Mouse (Mus musculus) lung, postnatal 14 days (tissue): Measurements from ENCODE around the gene Baz1a.
"Not testable (repeated sequence)": the region's sequence is repeated elsewhere in the genome, so short reads cannot be mapped to it uniquely, and the experiment has no call there.

Experiments
- DNase-seq: peaks from one replicate; pipeline ENCODE4 v3.0.0; 2021

Baz1a gene

GRCm38 (mm10) chr12:55006071-55006470 is 8.1 kb downstream of the Baz1a start:
- no peak for DNase-seq

DNA sequence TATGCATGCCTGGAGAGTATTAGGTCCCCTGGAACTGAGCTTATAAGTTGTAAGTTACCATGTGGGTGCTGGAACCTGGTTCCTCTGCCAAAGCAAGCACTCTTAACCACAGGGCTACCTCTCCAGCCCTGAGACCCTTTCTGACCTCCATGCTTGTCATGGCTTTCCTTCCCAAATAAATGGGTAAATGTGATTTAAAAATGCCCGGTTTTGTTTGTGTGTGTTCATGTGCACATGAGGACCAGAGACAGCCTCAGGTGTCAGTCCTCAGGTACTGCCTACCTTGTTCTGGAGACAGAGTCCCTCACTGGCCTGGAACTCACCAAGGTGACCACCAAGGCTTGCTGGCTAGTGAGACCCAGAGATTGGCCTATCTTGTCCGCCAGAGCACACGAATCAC is 9.8 kb downstream of the Baz1a start:
- DNase-seq, result no peak

DNA sequence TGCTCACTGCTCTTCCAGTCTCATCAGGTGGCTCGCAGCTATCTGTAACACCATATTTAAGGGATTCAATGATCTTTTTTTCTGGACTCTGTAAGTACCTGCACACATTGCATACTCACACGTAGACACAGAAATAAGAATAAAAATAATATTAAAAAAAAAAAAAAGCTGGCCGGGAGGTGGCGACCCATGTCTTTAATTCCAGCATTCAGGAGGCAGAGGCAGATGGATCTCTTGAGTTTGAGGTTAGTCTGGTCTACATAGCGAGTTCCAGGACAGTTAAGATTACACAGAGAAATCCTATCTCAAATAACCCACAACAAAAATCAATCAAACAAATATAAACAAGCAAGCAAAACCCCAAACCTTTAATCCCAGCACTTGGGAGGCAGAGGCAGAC is 10.3 kb downstream of the Baz1a start:
- no peak for DNase-seq

- DNase-seq, result not testable (repeated sequence)
Observed at GRCm38 (mm10) chr12:55002532-55002931, 11.6 kb downstream of the Baz1a start.

DNA sequence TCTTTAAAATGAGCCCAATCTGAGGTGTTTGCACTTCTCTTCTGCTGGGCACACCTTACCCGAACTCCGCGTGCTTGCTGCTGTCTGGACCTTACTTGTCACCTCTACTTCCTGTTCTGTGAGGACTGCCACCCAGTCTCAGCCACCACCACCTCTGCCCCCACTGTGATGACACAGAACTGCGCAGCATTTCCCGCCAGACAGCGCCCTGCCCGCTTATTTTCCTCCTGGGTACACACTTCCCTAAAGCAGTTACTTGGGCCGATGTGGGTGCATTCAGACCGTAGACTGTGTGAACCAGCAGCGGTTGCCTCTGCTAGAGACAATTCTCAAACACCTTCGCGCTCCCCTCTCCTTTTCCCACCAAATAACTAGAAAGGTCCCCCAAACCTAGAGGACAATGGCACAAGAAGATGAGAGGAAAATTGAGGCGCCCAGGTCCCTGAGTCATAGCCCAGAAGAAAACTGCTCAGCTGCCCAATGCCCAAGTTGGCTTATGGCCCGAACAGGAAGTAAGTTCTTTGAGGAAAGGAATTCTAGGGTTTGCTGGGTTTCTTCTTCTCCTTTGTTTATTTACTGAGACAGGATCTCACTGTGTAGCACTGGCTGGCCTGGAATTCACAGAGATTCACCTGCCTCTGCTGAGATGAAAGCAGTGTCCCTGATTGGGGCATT is 15.0 kb downstream of the Baz1a start:
- DNase-seq, result peak; percentile 52

DNA sequence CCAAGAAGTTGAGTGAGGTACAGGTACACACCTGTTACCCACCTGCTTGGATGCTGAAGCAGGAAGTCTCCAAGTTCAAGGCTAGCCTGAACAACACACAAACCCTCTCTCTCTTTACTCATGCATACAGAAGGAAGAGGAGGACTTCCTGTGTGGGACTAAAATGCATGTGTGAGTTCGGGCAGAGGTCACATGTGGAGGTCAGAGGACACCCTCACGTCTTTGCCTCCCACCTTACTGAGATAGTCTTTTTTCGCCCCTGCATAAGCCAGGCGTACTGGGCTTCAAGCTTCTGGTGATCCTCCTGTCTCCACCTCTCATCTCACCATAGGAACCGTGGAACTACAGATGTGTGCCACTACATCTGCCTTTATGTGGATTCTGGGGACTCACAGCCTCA is 15.7 kb downstream of the Baz1a start:
- no peak for DNase-seq

- no peak for DNase-seq
Observed at GRCm38 (mm10) chr12:54996979-54997474, 17.1 kb downstream of the Baz1a start.

- DNase-seq, result no peak
Observed at GRCm38 (mm10) chr12:54995965-54996364, 18.2 kb downstream of the Baz1a start.

GRCm38 (mm10) chr12:54994418-54994817 is 19.7 kb downstream of the Baz1a start:
- no peak for DNase-seq

DNA sequence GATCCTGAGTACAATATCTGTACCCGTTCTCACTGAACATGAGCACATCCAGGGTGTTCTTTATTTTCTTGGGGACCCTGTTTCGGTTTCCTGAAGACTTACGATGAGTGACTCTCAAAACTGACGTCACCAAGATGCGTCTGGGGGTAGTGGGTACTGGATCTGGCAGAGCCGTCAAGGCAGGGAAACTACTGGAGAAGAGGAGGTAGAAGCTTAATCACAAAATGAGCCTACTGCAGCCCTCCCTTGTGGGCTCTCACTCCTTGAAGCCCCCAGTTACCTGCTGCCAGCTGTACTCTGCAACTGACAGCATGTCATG is 20.1 kb downstream of the Baz1a start:
- DNase-seq, result no peak

- DNase-seq, result no peak
Observed at GRCm38 (mm10) chr12:54993246-54994067, 20.7 kb downstream of the Baz1a start.

- no peak for DNase-seq
Observed at GRCm38 (mm10) chr12:54992814-54993213, 21.3 kb downstream of the Baz1a start.

DNA sequence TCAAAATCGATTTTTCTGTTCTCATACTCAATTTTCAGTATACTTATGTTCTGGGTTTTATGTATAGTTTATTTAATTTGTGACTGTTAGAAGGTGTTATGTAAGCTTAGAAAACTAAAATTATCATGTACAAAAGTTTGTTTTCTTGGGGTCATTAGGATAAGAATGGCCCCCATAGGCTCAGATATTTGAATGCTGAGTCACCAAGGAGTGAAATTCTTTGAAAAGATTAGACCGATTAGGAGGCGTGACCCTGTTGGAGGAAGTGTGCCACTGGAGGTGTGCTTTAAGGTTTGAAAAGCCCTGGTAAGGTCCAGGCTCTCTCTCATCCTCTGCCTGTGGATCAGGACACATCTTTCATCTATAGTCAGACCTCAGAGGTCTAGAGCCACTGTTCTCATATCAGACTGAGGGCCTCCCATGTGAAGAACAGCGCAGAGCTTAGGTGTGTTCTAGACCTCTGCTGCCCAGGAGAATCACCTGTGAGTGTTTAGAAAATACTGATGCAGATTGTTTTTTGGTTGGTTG is 25.8 kb downstream of the Baz1a start:
- no peak for DNase-seq

GRCm38 (mm10) chr12:54987156-54987555 is 27.0 kb downstream of the Baz1a start:
- DNase-seq, result no peak

DNA sequence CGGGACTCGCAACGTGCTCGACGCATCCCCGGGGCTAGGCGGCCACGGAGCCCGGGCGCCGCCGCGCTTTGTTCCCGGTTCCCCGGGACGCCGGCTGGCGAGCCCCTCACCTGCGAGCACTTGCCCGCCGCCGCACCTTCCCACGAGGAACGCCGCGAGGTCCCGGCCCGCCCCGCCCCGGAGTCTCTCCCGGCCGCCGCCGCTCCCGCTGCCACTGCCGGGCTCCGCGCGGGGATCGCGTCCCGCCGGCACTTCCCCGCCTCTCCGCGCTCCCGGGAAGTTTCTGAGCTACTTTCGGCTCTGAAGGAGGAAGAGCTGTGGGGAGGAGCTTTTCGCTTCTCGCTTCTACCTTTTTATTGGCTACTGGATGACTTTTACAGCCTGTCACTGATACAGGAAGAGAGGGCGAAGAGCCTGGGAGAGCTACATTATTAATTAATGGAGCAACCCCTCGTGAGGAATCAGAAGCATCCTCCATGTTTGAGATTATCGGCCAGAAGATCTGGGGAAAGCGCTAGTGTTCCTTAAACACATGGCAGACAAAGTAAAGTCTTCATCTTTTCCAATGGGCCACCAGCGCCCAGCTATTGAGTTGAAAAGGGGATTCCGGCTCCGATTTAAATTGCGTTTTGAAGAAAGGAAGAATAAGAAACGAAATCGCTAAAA is 28.0 kb downstream of the Baz1a start, which contains the start of gene Gm20403:
Gene Gm20403 (minus strand): TSS at position 478 of the 666 bp plus-strand sequence.
- peak; percentile 77 for DNase-seq

GRCm38 (mm10) chr12:54985257-54986051 is 28.7 kb downstream of the Baz1a start:
- peak; percentile 61 for DNase-seq

- DNase-seq, result peak; percentile 70
Observed at GRCm38 (mm10) chr12:54984701-54985256, 29.4 kb downstream of the Baz1a start.

GRCm38 (mm10) chr12:54982935-54983715 is 31.0 kb downstream of the Baz1a start:
- DNase-seq, result no peak

DNA sequence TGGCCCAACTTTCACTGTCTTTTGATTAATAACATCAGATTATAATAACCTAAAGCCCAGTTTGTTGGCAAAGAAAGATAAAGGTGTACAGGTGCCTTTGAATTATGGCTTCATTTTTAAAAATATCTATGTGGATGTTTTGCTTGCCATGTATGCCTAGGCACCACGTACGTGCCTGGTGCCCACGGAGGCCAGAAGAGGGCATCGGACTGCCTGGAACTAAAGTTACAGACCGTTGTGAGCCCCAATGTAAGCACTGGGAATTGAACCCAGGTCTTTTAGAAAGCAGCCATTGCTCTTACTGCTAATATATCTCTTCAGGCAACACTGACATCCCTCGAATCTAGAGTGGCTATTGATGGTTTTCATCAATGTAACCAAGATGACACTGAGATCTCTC is 32.2 kb downstream of the Baz1a start:
- no peak for DNase-seq

- DNase-seq, result no peak
Observed at GRCm38 (mm10) chr12:54980939-54981338, 33.2 kb downstream of the Baz1a start.

DNA sequence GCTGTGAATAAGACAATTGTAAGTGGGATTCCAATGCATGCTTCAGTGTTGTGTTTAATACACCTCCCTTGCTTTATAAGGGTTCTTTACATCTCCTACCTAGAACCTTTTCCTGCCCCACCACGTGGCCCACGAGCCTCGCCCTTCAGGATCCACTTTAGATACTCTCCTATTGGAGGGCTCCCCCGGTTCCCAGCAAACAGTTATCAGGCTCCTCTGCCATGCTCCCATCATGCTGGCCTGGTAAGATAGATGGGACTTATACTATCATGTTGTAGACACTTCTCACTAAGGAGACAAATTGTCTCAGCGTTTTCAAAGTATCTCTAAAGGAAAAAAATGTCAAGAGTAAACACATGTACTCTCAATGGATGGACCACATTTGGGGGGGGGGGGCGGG is 33.6 kb downstream of the Baz1a start:
- no peak for DNase-seq
